Mouse (Mus musculus) intestine, embryonic 15.5 days (tissue): ENCODE results near the gene Drc7. TPM values are rescaled to one million over a fixed set of nuclear protein-coding genes. Genes with fewer than 3 reads are reported as not detected.

Experiments
- ATAC-seq: fragments of 200-750 bp; cut with Nextera tagmentation; 2 replicates; pipeline ENCODE4 v1.8.0; 2017; ENCODE audit warnings: moderate TSS enrichment, moderate library complexity
- H3K27ac ChIP-seq: fragments of 300-500 bp; sonication (generic); 2 replicates; pipeline ENCODE4 v1.5.1; 2015; ENCODE audit warnings: mild to moderate bottlenecking, inconsistent platforms
- H3K27me3 ChIP-seq: fragments of 300-500 bp; sonication (generic); replicated peaks from 2 replicates; pipeline ENCODE4 v1.6.1; 2015; ENCODE audit warnings: inconsistent platforms
- H3K36me3 ChIP-seq: fragments of 300-500 bp; sonication (generic); 2 replicates; pipeline ENCODE4 v1.6.1; 2015; ENCODE audit warnings: inconsistent platforms
- H3K4me1 ChIP-seq: fragments of 300-500 bp; sonication (generic); replicated peaks from 2 replicates; pipeline ENCODE4 v1.6.1; 2015; ENCODE audit warnings: inconsistent platforms
- H3K4me2 ChIP-seq: fragments of 300-500 bp; sonication (generic); replicated peaks from 2 replicates; pipeline ENCODE4 v1.6.1; 2015; ENCODE audit warnings: mild to moderate bottlenecking, inconsistent platforms
- H3K4me3 ChIP-seq: fragments of 300-500 bp; sonication (generic); replicated peaks from 2 replicates; pipeline ENCODE4 v1.5.1; 2015; ENCODE audit warnings: inconsistent platforms
- H3K9ac ChIP-seq: fragments of 300-500 bp; sonication (generic); 2 replicates; pipeline ENCODE4 v1.6.1; 2015; ENCODE audit warnings: inconsistent platforms
- H3K9me3 ChIP-seq: fragments of 300-500 bp; sonication (generic); 2 replicates; pipeline ENCODE4 v1.6.1; 2016; ENCODE audit warnings: inconsistent platforms
- WGBS: fragments of 180-500 bp; shearing (Covaris S2); methylation state at CpG from one replicate; pipeline ENCODE4 v1.1.7; 2015; 5-methylcytosine and 5-hydroxymethylcytosine counted together
- polyA plus RNA-seq: library from polyadenylated mRNA; unstranded; fragments of >200 nt; fragmentation: Nextera tagmentation; extraction: Ambion mirVana; gene quantifications from 2 replicates; pipeline ENCODE4 v1.2.1, GENCODE M21; 2015

Drc7 gene
- polyA plus RNA-seq, 1 experiment from 2014 or later, result not detected

DNA sequence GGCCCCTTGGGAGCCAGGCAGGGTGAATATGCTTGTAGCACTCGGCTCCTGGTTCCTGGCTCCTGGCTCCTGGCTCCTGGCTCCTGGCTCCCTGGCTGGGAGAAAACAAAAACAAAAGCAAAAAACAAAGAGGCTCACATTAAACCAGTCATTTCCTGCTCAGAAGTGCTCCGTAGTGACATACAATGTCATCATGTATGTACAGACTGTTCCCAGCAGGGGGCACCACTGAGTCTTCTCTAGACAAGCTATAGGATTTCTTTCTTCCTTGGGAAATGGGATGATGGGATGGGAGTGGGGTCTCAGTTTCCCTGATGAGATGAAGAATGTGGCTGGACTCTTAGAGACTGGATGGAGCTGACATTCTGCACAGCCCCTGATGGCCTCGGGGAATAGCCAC lies 12.7 kb downstream of the Drc7 start:
- Histone ChIP-seq H3K4me1 (no peaks in the 10 kb centered on the region), H3K4me2 (no peak overlapping the region), H3K9me3 (no peaks in the 10 kb centered on the region), H3K9ac (no peak overlapping the region), H3K27ac (no peak overlapping the region), H3K36me3 (no peaks in the 10 kb centered on the region), H3K27me3 (no peaks in the 10 kb centered on the region), H3K4me3 (no peak overlapping the region)
- 53% methylated on average over 3 of the region's 3 CpGs for WGBS
- ATAC-seq, result no peak

- Histone ChIP-seq H3K27me3 (no peaks in the 10 kb centered on the region), H3K36me3 (no peaks in the 10 kb centered on the region), H3K9me3 (no peaks in the 10 kb centered on the region), H3K4me1 (no peaks in the 10 kb centered on the region), H3K27ac (no peak overlapping the region), H3K4me2 (no peak overlapping the region), H3K4me3 (no peak overlapping the region), H3K9ac (no peak overlapping the region)
- no peak for ATAC-seq
- 74% methylated on average over 3 of the region's 3 CpGs for WGBS
Measured at GRCm38 (mm10) chr8:95075504-95075903, 20.6 kb downstream of the Drc7 start.

DNA sequence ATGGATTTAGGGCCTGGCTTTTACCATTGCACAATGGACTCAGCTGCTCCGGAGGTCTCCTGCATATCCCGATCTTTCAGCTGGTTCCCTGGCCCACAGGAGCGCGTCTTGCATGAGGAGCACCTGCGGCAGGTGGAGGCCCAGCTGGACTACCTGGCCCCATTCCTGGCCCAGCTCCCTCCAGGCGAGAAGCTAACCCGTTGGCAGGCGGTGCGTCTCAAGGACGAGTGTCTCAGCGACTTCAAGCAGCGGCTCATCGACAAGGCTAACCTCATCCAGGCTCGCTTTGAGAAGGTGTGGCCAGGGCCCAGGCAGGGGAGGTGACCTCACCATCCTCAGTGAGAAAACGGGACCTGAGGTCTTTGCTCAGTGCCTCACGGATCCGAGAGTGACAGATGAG lies 21.2 kb downstream of the Drc7 start:
- Histone ChIP-seq H3K4me3 (no peak overlapping the region), H3K27ac (no peak overlapping the region), H3K27me3 (no peaks in the 10 kb centered on the region), H3K9ac (no peak overlapping the region), H3K9me3 (no peaks in the 10 kb centered on the region), H3K4me1 (no peaks in the 10 kb centered on the region), H3K4me2 (no peak overlapping the region), H3K36me3 (no peaks in the 10 kb centered on the region)
- no peak for ATAC-seq
- 74% methylated on average over 17 of the region's 17 CpGs for WGBS

DNA sequence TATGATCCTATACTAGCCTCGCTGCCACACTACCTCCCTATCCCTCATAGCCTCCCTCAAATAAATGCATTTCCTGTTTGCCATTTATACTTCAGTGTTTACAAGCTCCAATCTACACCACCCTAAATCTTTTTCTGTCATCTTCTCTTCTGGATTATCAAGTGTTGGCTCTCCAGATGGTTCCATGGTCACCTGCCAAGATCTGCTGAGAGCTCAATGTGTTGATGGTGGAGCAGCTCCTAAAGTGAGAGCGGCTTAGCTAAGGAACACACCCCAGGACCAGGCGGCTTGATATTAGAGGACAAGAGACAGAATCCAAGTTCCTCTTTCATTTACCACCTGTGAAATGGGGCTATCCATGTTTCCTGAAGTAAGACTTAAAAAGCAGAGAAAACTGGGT lies 23.2 kb downstream of the Drc7 start:
- Histone ChIP-seq H3K9me3 (no peaks in the 10 kb centered on the region), H3K27me3 (no peaks in the 10 kb centered on the region), H3K4me2 (no peak overlapping the region), H3K4me3 (no peak overlapping the region), H3K27ac (no peak overlapping the region), H3K9ac (no peak overlapping the region), H3K4me1 (0 out of 2 replicates have a peak, but pooled peaks cover 5% of the 10 kb centered on the region), H3K36me3 (no peaks in the 10 kb centered on the region)
- 77% methylated on average over 3 of the region's 3 CpGs for WGBS
- no peak for ATAC-seq

DNA sequence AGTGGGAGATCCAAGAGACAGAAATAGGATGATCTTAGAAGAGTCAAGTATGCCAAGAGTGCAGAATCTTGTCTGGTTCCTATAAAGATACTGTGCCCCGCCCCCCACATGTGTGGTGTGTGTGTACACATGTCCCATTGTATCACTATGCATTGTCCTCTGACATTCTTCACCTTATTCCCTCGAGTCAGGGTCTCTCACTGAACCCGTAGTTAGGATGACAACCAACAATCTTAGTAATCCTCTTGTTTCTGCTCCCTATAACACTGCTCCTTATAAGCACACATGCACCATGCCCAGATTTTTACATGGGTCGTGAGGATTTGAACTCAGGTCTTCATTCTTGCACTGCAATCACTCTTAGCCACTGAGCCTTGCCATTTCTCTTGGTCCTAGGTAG lies 24.4 kb downstream of the Drc7 start:
- no peaks in the 10 kb centered on the region for H3K27me3 ChIP-seq
- H3K9me3 ChIP-seq, result no peaks in the 10 kb centered on the region
- no peaks in the 10 kb centered on the region for H3K36me3 ChIP-seq
- no peak overlapping the region for H3K4me2 ChIP-seq
- H3K9ac ChIP-seq, result no peak overlapping the region
- no peak overlapping the region for H3K4me3 ChIP-seq
- no peak for ATAC-seq
- no peak overlapping the region for H3K27ac ChIP-seq
- H3K4me1 ChIP-seq, result 0 out of 2 replicates have a peak, but pooled peaks cover 5% of the 10 kb centered on the region
- WGBS, result 87% methylated on average over 4 of the region's 4 CpGs

- Histone ChIP-seq H3K36me3 (no peaks in the 10 kb centered on the region), H3K27ac (peak within 1 kb of the TSS; percentile 59), H3K4me3 (peak within 1 kb of the TSS; percentile 70), H3K9me3 (no peaks in the 10 kb centered on the region), H3K4me2 (peak within 1 kb of the TSS; percentile 87), H3K9ac (peak within 1 kb of the TSS; percentile 70), H3K27me3 (no peaks in the 10 kb centered on the region), H3K4me1 (0 out of 2 replicates have a peak, but pooled peaks cover 5% of the 10 kb centered on the region)
- ATAC-seq, result peak; percentile 98
- WGBS, result under 1% methylated on average over 47 of the region's 47 CpGs
Measured at GRCm38 (mm10) chr8:95080381-95081341, 25.8 kb downstream of the Drc7 start, which contains the start of gene Katnb1. Katnb1 (plus strand) TSS chr8:95081186.

- Histone ChIP-seq H3K27me3 (no peaks in the 10 kb centered on the region), H3K9ac (peak overlapping the region; percentile 70), H3K9me3 (no peaks in the 10 kb centered on the region), H3K27ac (peak overlapping the region; percentile 59; the same call in 1 of the 2 replicates), H3K4me3 (peak overlapping the region; percentile 70), H3K4me2 (peak overlapping the region; percentile 87), H3K36me3 (no peaks in the 10 kb centered on the region), H3K4me1 (0 out of 2 replicates have a peak, but pooled peaks cover 5% of the 10 kb centered on the region)
- no peak for ATAC-seq
- 6% methylated on average over 11 of the region's 11 CpGs for WGBS
Measured at GRCm38 (mm10) chr8:95081650-95082049, 26.7 kb downstream of the Drc7 start.

- Histone ChIP-seq H3K9ac (no peak overlapping the region), H3K27me3 (no peaks in the 10 kb centered on the region), H3K4me2 (no peak overlapping the region), H3K9me3 (no peaks in the 10 kb centered on the region), H3K4me1 (0 out of 2 replicates have a peak, but pooled peaks cover 5% of the 10 kb centered on the region), H3K27ac (no peak overlapping the region), H3K36me3 (0 out of 2 replicates have a peak, but pooled peaks cover 5% of the 10 kb centered on the region), H3K4me3 (no peak overlapping the region)
- ATAC-seq, result no peak
- 87% methylated on average over 4 of the region's 4 CpGs for WGBS
Measured at GRCm38 (mm10) chr8:95084261-95084660, 29.4 kb downstream of the Drc7 start.

GRCm38 (mm10) chr8:95084744-95085431 lies 30.0 kb downstream of the Drc7 start:
- Histone ChIP-seq H3K4me1 (0 out of 2 replicates have a peak, but pooled peaks cover 5% of the 10 kb centered on the region), H3K27ac (no peak overlapping the region), H3K4me2 (no peak overlapping the region), H3K27me3 (no peaks in the 10 kb centered on the region), H3K36me3 (0 out of 2 replicates have a peak, but pooled peaks cover 5% of the 10 kb centered on the region), H3K9ac (no peak overlapping the region), H3K4me3 (no peak overlapping the region), H3K9me3 (no peaks in the 10 kb centered on the region)
- 80% methylated on average over 10 of the region's 10 CpGs for WGBS
- ATAC-seq, result no peak

GRCm38 (mm10) chr8:95085432-95086141 lies 30.7 kb downstream of the Drc7 start:
- no peaks in the 10 kb centered on the region for H3K9me3 ChIP-seq
- no peak overlapping the region for H3K27ac ChIP-seq
- 0 out of 2 replicates have a peak, but pooled peaks cover 5% of the 10 kb centered on the region for H3K4me1 ChIP-seq
- H3K4me2 ChIP-seq, result no peak overlapping the region
- H3K4me3 ChIP-seq, result no peak overlapping the region
- no peak for ATAC-seq
- 82% methylated on average over 7 of the region's 7 CpGs for WGBS
- 0 out of 2 replicates have a peak, but pooled peaks cover 5% of the 10 kb centered on the region for H3K36me3 ChIP-seq
- no peak overlapping the region for H3K9ac ChIP-seq
- no peaks in the 10 kb centered on the region for H3K27me3 ChIP-seq

- H3K36me3 ChIP-seq, result peaks cover 15% of the 10 kb centered on the region
Measured at GRCm38 (mm10) chr8:95093574-95093973, 38.7 kb downstream of the Drc7 start.

DNA sequence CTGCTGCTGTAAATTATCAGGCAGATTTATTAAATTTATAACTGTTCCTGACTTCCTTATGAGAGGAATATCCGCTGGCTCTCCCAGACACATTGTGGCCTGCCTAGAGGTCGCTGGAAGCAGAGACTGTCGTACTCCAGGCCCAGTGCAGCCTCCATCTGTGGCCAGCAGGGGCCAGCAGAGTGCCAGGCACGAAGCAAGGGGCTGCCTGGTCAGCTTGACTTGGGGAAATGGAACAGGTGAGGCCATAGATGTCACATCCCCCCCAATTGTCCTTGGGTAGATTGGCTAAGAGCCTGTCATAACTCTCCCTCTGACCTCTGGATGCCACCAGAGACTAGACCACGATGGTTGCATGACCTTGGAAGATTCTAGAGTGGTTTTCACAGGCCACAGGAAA lies 44.1 kb downstream of the Drc7 start:
- no peak overlapping the region for H3K4me3 ChIP-seq
- H3K36me3 ChIP-seq, result peaks cover 31% of the 10 kb centered on the region; the same call in 1 of the 2 replicates
- no peak overlapping the region for H3K27ac ChIP-seq
- WGBS, result 20% methylated on average over 5 of the region's 5 CpGs
- no peaks in the 10 kb centered on the region for H3K27me3 ChIP-seq
- H3K4me2 ChIP-seq, result no peak overlapping the region
- H3K4me1 ChIP-seq, result no peaks in the 10 kb centered on the region
- peak; percentile 80 for ATAC-seq
- H3K9ac ChIP-seq, result no peak overlapping the region
- H3K9me3 ChIP-seq, result no peaks in the 10 kb centered on the region

More at GRCm38 (mm10) chr8:95093574-95093973, 38.7 kb downstream of the Drc7 start:
- Histone ChIP-seq H3K9ac (no peak overlapping the region), H3K4me1 (no peaks in the 10 kb centered on the region), H3K9me3 (no peaks in the 10 kb centered on the region), H3K27me3 (no peaks in the 10 kb centered on the region), H3K4me2 (no peak overlapping the region), H3K27ac (no peak overlapping the region), H3K4me3 (no peak overlapping the region)
- no peak for ATAC-seq
- WGBS, result 80% methylated on average over 4 of the region's 4 CpGs
